ENCODE assay signal across 10 mouse cellular contexts in the genomic region with DNA sequence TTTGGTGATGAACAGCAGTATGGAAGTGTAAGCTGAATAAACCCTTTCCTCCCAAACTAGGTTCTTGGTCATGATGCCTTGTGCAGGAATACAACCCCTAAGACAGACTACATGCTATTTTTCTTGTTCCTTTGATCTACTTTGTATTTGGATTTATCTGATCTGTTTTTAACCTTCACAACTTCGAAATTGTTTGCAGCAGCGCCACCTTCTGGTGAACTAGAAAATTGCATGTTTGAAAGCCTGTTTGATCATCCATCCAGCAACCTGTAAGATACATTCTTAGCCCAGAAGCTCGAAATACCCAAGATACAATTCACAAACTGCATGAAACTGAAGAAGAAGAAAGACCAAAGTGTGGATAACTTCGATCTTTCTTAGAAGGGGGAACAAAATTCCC. TPM values are rescaled to one million over a fixed set of nuclear protein-coding genes. Genes with fewer than 3 reads are reported as not detected.
A peak's percentile ranks its signal among the peaks of the same experiment; 100 is the strongest.
DNase-seq lines count a peak whose midpoint lies in the region; ATAC-seq and TF ChIP-seq lines count a peak whose summit lies in the region.
"Had no signal": no experiment of that assay in that cellular context is flagged by ENCODE, and none has a peak within 500 bp of the region (broad histone marks: within the 10 kb centered on the region; RNA-seq: fewer than 3 reads in every experiment).

No protein-coding gene starts in this region.

- whole genome bisulfite sequencing in midbrain, postnatal 0 days: 10% methylated on average over 4 of the region's 4 CpGs

- in situ Hi-C loops in Patski (cut with MboI; ENCODE audit: low pct_unique_long_range_greater_than_20kb): loop anchor here (10.0 kb wide), 1 partner anchor 314 kb away; no protein-coding TSS in a partner anchor

- DNase-seq in heart, postnatal 14 days: peak; percentile 17 to 37
- DNase-seq in heart, adult 11 months: no peak
- DNase-seq in A20 (ENCODE audit: low read depth, low spot score) (peak; percentile 42), Patski (ENCODE audit: low read depth, low spot score) (no peak)
- peak; percentile 35 for DNase-seq in embryo, embryonic 10 days (ENCODE audit: low spot score)
- peak; percentile 61 to 66 for DNase-seq in layer of hippocampus, postnatal 10 days (ENCODE audit: low spot score in 2 of 2)
- DNase-seq in midbrain, postnatal 0 days (ENCODE audit: low spot score): peak; percentile 46

- intact Hi-C loops in heart, postnatal 14 days (cut with DNase I): no loop called here

- H3K27ac ChIP-seq in midbrain, postnatal 0 days (ENCODE audit: low read depth, low read length): no peak overlapping the region
- H3K27ac ChIP-seq: embryonic facial prominence, embryonic 12.5 days; limb, embryonic 15.5 days had no signal

- H3K36me3 ChIP-seq in midbrain, postnatal 0 days (ENCODE audit: insufficient read depth, low read length): no peaks in the 10 kb centered on the region
- H3K36me3 ChIP-seq: embryonic facial prominence, embryonic 12.5 days; limb, embryonic 15.5 days had no signal

- POLR2A ChIA-PET in Patski (lab: Charles Lee): no interaction called here

- no peaks in the 10 kb centered on the region for H3K27me3 ChIP-seq in Patski
- H3K27me3 ChIP-seq in midbrain, postnatal 0 days (ENCODE audit: insufficient read depth, low read length): no peaks in the 10 kb centered on the region
- H3K27me3 ChIP-seq: embryonic facial prominence, embryonic 12.5 days; limb, embryonic 15.5 days had no signal

- H3K4me3 ChIP-seq in midbrain, postnatal 0 days (ENCODE audit: low read depth, low read length): no peak overlapping the region
- H3K4me3 ChIP-seq: embryonic facial prominence, embryonic 12.5 days; limb, embryonic 15.5 days had no signal

- H3K9ac ChIP-seq in midbrain, postnatal 0 days (replicated peaks; ENCODE audit: low read length, poor library complexity, severe bottlenecking): no peak overlapping the region
- H3K9ac ChIP-seq: embryonic facial prominence, embryonic 12.5 days; limb, embryonic 15.5 days had no signal

- peak; percentile 82 for TF ChIP-seq CTCF in Patski (IDR thresholded peaks at IDR 0.05)
- peak; percentile 74 for TF ChIP-seq CTCF in midbrain, postnatal 0 days (IDR thresholded peaks at IDR 0.05)

- H3K4me1 ChIP-seq in midbrain, postnatal 0 days (ENCODE audit: insufficient read depth, low read length): no peaks in the 10 kb centered on the region
- H3K4me1 ChIP-seq: embryonic facial prominence, embryonic 12.5 days; limb, embryonic 15.5 days had no signal

- CTCF ChIA-PET in Patski (lab: Charles Lee): interaction anchor here (1.3 kb wide), 1 partner anchor 29 kb away, joined by 3 read pairs; no protein-coding TSS in a partner anchor

- H3K4me2 ChIP-seq in midbrain, postnatal 0 days (ENCODE audit: low read depth, low read length, poor library complexity, severe bottlenecking): no peak overlapping the region
- H3K4me2 ChIP-seq: embryonic facial prominence, embryonic 12.5 days; limb, embryonic 15.5 days had no signal

- no peaks in the 10 kb centered on the region for H3K9me3 ChIP-seq in midbrain, postnatal 0 days (ENCODE audit: low read length)
- H3K9me3 ChIP-seq: embryonic facial prominence, embryonic 12.5 days; limb, embryonic 15.5 days had no signal

- ATAC-seq in Patski: no peak
- ATAC-seq in midbrain, postnatal 0 days (ENCODE audit: low FRiP score): no peak
- no peak for ATAC-seq in erythroblast, adult 5-6 weeks (replicated peaks; ENCODE audit: low FRiP score, poor library complexity, severe bottlenecking)

RNA-seq across cellular contexts. Expression of a gene that starts 35.2 kb away (rescaled TPM):
- not detected for total RNA-seq in heart, postnatal 14 days (2021)
- 0.04 TPM for polyA plus RNA-seq in Patski (2021)
- under 1 TPM; 0.23 to 0.33 TPM for total RNA-seq in layer of hippocampus, postnatal 10 days (2021)
- total RNA-seq in midbrain, postnatal 0 days (2014; rRNA removed): 2.2 and 3.1 TPM in 2 replicates
- polyA plus RNA-seq in midbrain, postnatal 0 days (2015; fragmentation: Nextera tagmentation; extraction: Ambion mirVana): 4.5 and 5.5 TPM in 2 replicates
- total RNA-seq in erythroblast, adult 5-6 weeks (2015; ENCODE audit: low replicate concordance): not detected in 2 replicates
- 0.56 TPM in 1 of 2 replicates, not detected in the other for total RNA-seq in erythroblast, adult 5-6 weeks (2017; ENCODE audit: low replicate concordance)

Comparison
In these comparisons a context has a peak if more than half of its experiments do, and no peak if none do; other contexts are left out.
1. DNase-seq: peak in heart, postnatal 14 days (2 of 2), A20 (single experiment), embryo, embryonic 10 days (single experiment), layer of hippocampus, postnatal 10 days (2 of 2) and midbrain, postnatal 0 days (single experiment); none in heart, adult 11 months (single experiment) and Patski (single experiment).